Mouse (Mus musculus): ENCODE data around the gene Slc31a1.

Gene Slc31a1

DNA sequence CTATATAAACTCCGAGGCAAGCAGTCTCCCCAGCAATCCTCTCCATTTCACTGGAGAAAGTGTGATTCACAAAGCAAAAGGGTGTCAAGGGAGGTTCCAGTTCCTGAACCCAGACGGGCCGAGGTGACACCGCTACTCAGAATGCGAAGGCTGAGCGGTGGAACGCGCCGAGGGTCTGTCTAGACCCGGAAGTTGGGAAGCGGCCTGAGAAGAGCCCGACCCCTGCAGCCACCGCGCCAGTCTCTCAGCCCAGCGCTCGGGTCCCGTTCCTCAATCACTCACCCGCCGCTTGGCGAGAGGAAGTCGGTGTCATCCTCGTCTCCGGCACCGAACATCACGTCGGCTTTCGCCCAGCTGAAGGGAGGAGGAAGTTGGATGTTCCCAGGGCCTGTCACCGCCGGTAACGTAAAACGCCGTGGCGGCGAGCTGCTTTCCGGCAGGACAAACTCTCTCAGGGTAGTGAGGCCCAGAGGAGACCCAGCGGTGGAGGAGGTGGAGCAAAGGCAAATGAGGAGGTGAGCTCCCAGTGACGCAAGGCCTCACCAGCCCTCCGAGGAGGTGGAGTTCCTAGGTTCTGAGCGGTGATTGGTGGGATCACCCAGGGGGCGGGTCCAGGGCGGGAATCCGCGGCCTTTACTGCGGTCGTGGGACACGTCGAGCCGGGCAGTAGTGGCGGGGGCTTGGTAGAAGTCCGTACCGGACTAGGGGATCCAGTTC, at the start of gene Slc31a1, which contains the start of gene Fkbp15:
Slc31a1 (plus strand) TSS at position 640 of the 717 bp plus-strand sequence.
Fkbp15 (minus strand) TSS at position 461 of the 717 bp plus-strand sequence.
- TF ChIP-seq GATA4 (IDR thresholded peaks at IDR 0.05; ENCODE audit: insufficient replicate concordance, low read length) = no peak

DNA sequence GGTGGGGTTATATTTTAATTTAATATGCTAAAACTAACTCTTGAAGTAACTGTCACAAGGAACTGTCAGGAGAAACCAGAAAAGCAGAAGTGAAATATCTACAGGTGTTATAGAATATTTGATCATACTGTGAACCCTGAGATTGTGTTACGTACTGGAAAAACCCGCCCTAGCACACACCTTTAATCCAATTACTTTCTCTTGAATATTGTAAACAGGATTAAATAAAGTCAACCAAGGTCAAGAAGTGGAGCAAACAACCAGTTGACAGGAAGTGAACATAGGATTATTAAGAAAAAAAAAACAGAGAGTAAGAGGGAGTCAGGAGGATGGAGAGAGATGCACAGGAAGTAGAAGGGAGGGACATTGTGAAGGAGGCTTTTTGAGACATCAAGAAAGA, 47.7 kb upstream of the Slc31a1 start:
- no peak for TF ChIP-seq GATA4 (IDR thresholded peaks at IDR 0.05; ENCODE audit: insufficient replicate concordance, low read length)

GRCm38 (mm10) chr4:62313641-62314211, 46.8 kb upstream of the Slc31a1 start:
- TF ChIP-seq GATA4 (IDR thresholded peaks at IDR 0.05; ENCODE audit: insufficient replicate concordance, low read length) = peak; percentile 46; the same call in 1 of the 2 replicates

GRCm38 (mm10) chr4:62314516-62314915, 46.0 kb upstream of the Slc31a1 start:
- no peak for TF ChIP-seq GATA4 (IDR thresholded peaks at IDR 0.05; ENCODE audit: insufficient replicate concordance, low read length)

DNA sequence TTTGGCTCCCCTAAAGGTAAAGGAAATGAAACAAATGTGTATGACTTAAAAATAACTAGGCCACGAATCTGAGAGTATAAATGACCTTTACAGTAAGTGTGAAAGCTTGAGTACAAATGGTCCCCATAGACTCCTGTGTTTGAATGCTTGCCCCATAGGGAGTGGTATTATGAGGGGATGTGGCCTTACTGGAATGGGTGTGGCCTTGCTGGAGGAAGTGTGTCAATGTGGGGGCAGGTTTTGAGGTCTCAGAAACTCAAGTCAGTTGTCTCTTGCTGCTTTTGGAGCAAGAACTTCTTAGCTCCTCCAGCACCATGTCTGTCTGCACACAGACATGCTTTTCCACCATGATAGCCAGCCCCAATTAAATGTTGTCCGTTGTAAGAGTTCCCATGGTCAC, 44.1 kb upstream of the Slc31a1 start:
- TF ChIP-seq GATA4 (IDR thresholded peaks at IDR 0.05; ENCODE audit: insufficient replicate concordance, low read length) = no peak

GRCm38 (mm10) chr4:62318294-62318693, 42.2 kb upstream of the Slc31a1 start:
- no peak for TF ChIP-seq GATA4 (IDR thresholded peaks at IDR 0.05; ENCODE audit: insufficient replicate concordance, low read length)

DNA sequence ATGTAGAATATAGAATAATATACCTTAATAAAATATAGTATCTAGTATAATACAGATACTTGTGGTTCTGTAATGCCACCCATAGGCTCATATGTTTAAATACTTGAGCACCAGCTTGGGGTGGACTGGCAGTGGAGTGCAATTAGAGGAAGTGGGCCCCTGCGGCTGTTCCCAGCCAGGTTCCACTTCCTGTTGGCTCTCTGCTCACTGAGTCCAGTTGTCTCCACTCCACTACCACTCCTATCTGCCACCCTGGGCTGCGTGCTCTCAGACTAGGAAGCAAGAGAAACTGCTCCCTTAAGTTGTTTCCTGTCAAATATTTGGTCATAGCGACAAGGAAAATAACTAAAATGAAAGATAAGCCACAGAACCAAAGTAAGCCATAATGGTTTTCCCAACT, 37.8 kb upstream of the Slc31a1 start:
- TF ChIP-seq GATA4 (IDR thresholded peaks at IDR 0.05; ENCODE audit: insufficient replicate concordance, low read length) = no peak

- no peak for TF ChIP-seq GATA4 (IDR thresholded peaks at IDR 0.05; ENCODE audit: insufficient replicate concordance, low read length)
Observed at GRCm38 (mm10) chr4:62326111-62326510, 34.4 kb upstream of the Slc31a1 start.

DNA sequence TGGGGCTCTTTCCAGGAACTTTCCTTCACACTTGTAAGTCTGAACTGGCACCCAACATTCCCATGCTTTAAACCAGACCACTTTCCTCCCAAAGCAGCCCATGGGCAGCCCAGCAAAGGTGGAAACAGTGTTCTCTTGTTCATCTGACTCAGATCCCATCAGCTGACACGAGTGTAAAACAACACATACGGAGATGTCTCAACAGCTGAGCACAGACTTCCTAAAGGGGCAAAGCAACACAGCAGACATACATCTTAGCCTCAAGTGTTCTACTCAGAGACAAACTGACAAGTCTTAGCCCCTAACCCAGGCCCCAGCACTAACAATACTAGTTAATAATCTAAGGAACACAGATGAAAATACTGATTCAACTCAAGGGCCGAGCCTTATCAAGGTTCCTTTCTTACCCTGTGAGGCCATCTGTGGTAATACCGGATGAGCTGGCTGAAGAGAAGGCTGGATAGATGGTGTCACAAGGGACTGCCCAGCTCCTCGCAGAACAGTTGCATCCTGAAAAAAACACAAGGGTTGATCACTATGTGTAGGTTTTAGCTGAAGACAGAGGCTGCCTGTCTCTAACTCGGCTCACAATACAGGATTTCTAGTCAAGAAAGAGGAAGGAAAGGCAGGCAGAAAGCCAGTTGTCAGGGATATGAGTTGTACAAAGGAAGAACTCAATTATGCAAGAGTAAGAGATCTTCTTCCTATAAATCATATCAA, 31.4 kb upstream of the Slc31a1 start:
- no peak for TF ChIP-seq GATA4 (IDR thresholded peaks at IDR 0.05; ENCODE audit: insufficient replicate concordance, low read length)

DNA sequence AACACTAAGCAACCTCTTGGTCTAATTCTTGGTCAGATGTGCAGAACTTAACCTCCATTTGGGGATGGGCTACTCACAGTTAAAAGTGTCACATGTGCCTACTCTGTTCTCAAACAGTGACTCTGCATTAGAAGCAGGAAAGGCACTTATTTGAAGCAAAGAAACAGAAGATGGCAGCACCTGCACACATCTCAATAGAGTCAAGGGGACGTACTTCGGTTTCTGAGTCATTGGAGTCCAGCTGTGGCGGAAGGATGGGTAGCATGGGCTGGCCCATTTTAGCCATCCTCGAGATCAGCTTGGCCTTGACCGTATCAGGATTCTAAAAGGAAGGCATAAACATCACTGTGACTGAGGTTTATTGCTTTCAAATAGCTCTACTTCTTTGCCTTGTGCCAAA, 28.6 kb upstream of the Slc31a1 start:
- TF ChIP-seq GATA4 (IDR thresholded peaks at IDR 0.05; ENCODE audit: insufficient replicate concordance, low read length) = no peak

- TF ChIP-seq GATA4 (IDR thresholded peaks at IDR 0.05; ENCODE audit: insufficient replicate concordance, low read length) = no peak
Observed at GRCm38 (mm10) chr4:62338536-62338935, 22.0 kb upstream of the Slc31a1 start.

DNA sequence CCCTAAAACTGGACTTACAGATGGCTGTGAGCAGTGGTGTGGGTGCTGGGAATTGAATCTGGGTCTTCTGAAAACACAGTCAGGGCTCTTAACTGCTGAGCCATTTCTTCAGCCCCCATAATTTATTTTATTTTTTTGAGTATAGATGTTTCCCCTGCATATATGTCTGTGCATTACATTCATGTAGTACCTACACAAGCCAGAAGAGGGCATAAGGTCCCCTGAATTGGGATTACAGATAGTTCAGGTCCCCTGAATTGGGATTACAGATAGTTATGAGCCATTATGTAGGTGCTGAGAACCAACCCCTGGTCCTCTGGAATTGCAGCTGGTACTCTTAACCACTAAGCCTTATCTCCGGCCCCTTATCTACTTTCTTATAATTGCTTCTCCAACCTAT, 16.5 kb upstream of the Slc31a1 start:
- TF ChIP-seq GATA4 (IDR thresholded peaks at IDR 0.05; ENCODE audit: insufficient replicate concordance, low read length) = no peak

DNA sequence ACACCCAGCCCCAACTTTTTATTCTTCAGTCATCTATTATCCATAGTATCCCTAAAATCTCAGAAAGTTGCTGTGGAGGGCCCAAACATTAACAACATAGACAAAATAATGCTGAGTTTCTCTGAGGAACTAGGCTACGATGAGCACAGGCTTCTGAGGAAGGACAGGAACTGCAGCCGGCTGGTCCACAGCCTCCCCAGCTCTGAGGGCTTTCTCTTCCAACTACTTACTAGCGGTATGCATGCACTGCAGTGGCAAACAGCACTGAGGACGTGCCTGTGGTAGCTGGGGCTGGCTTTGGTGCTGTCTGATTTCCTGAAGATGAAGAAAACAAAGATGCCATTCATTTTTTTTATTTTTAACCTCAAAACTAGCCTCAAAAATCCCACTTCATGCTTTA, 14.7 kb upstream of the Slc31a1 start:
- TF ChIP-seq GATA4 (IDR thresholded peaks at IDR 0.05; ENCODE audit: insufficient replicate concordance, low read length) = no peak

DNA sequence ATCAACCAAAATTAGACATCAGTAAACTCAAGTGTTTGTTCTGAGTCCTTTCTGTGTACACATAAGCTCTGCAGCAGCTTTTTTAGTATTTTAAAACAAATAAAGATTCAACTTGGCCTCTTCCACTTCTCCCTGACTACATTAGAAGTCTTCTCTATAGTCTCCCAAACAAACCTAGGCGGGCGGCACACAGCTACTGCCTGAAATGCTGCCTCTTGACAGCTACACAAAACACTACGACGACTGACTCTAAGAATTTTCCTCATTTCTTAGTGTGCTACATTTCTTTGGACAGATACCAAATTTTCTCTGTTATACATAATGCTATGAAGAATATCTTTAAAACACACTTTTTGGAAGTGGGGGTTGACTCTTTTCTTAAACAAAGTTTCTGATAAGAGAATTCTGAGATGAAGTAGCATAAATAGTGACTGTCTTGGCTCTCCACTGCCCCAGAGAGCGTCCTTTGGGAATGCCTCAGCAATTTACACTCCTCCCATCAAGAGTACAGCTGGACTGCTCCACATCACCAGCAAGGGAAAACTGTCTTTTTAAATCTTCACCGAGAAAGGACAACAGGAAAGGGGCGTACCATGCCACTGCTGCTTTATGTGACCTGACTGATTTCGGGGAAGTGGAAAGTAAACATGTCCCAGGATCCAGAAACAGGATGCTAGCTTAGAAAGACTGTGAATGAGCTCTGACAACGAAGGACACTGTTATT, 12.8 kb upstream of the Slc31a1 start:
- TF ChIP-seq GATA4 (IDR thresholded peaks at IDR 0.05; ENCODE audit: insufficient replicate concordance, low read length) = peak; percentile 61

DNA sequence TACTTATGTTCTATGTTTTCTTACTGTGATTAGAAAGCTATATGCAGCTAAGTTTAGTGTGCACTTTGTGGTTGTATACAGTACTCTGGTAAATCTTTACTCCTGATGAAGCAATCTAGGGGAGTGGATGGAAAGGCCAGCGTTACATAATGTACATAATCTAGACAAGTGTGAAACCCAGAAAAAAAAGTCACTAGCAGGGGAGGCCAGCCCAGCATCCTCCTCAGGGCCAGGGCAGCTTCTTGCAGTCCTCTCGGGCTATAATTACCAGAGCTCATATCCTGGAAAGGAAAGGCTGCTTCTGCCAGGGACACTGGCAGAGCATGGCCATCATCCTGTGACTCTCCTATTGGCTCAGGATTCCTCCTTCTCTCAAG, 12.2 kb upstream of the Slc31a1 start:
- TF ChIP-seq GATA4 (IDR thresholded peaks at IDR 0.05; ENCODE audit: insufficient replicate concordance, low read length) = no peak
